Mouse (Mus musculus): ENCODE measurements at regions not wholly inside any gene's neighbourhood (a gene's known extent, or its start where the extent isn't known, plus 50 kb on each side); places are given as distances from the start of the nearest gene placed in this dataset.

GRCm38 (mm10) chr13:106281181-106281580, 655.6 kb downstream of the Ipo11 start:
- TF ChIP-seq POLR2A (IDR thresholded peaks at IDR 0.05; ENCODE audit: insufficient read depth, low read depth, low read length) (no peak), CTCF (IDR thresholded peaks at IDR 0.05) (no peak), EP300 (IDR thresholded peaks at IDR 0.05; ENCODE audit: insufficient read depth, low read depth, low read length) (no peak)

All from heart, adult 2 months (tissue).